Mouse (Mus musculus) intestine, postnatal 0 days (tissue): ENCODE measurements around the gene Sh2b2. TPM values are rescaled to one million over a fixed set of nuclear protein-coding genes. Genes with fewer than 3 reads are reported as not detected.

Source experiments
- ATAC-seq: fragments of 200-750 bp; cut with Nextera tagmentation; 2 replicates; pipeline ENCODE4 v1.8.0; 2017; ENCODE audit warnings: mild to moderate bottlenecking, moderate TSS enrichment, moderate library complexity
- H3K27ac ChIP-seq: fragments of 300-500 bp; sonication (generic); 2 replicates; pipeline ENCODE4 v1.5.1; 2014; ENCODE audit warnings: mild to moderate bottlenecking, low read depth, low read length, moderate library complexity
- H3K27me3 ChIP-seq: fragments of 300-500 bp; sonication (generic); replicated peaks from 2 replicates; pipeline ENCODE4 v1.6.1; 2014; ENCODE audit warnings: low read length, mixed read lengths; ENCODE audit not compliant: control insufficient read depth, insufficient read depth
- H3K36me3 ChIP-seq: fragments of 300-500 bp; sonication (generic); 2 replicates; pipeline ENCODE4 v1.6.1; 2014; ENCODE audit warnings: mild to moderate bottlenecking, moderate library complexity; ENCODE audit not compliant: control insufficient read depth, insufficient read depth
- H3K4me1 ChIP-seq: fragments of 300-500 bp; sonication (generic); replicated peaks from 2 replicates; pipeline ENCODE4 v1.6.1; 2014; ENCODE audit warnings: antibody characterized with exemption, low read length, mixed read lengths; ENCODE audit not compliant: control insufficient read depth, insufficient read depth
- H3K4me2 ChIP-seq: fragments of 300-500 bp; sonication (generic); replicated peaks from 2 replicates; pipeline ENCODE4 v1.6.1; 2014; ENCODE audit warnings: low read depth, mild to moderate bottlenecking, moderate library complexity
- H3K4me3 ChIP-seq: fragments of 300-500 bp; sonication (generic); 2 replicates; pipeline ENCODE4 v1.5.1; 2014; ENCODE audit warnings: low read depth, low read length
- H3K9ac ChIP-seq: fragments of 300-500 bp; sonication (generic); 2 replicates; pipeline ENCODE4 v1.6.1; 2014; ENCODE audit warnings: mild to moderate bottlenecking, low read depth, low read length
- H3K9me3 ChIP-seq: fragments of 300-500 bp; sonication (generic); 2 replicates; pipeline ENCODE4 v1.6.1; 2016; ENCODE audit warnings: mixed run types; ENCODE audit not compliant: control insufficient read depth
- CTCF ChIP-seq: sonication (generic); IDR thresholded peaks from 2 replicates; pipeline ENCODE4 v1.5.1; 2016; ENCODE audit warnings: low read depth, mild to moderate bottlenecking, control low read depth, antibody characterized with exemption, moderate library complexity
- WGBS: fragments of 180-500 bp; shearing (Covaris S2); extraction: QIAGEN DNeasy Blood & Tissue Kit; methylation state at CpG from one replicate; pipeline ENCODE4 v1.1.7; 2014; 5-methylcytosine and 5-hydroxymethylcytosine counted together
- polyA plus RNA-seq: library from polyadenylated mRNA; unstranded; fragments of >200 nt; fragmentation: Nextera tagmentation; extraction: Ambion mirVana; gene quantifications from 2 replicates; pipeline ENCODE4 v1.2.1, GENCODE M21; 2015

The Sh2b2 gene
- polyA plus RNA-seq, 1 experiment from 2014 or later: 1.0 TPM

GRCm38 (mm10) chr5:136286566-136286965 lies 40.2 kb upstream of the Sh2b2 start:
- Histone ChIP-seq H3K4me1 (no peaks in the 10 kb centered on the region), H3K4me2 (no peak overlapping the region), H3K9ac (no peak overlapping the region), H3K27ac (no peak overlapping the region), H3K27me3 (no peaks in the 10 kb centered on the region), H3K36me3 (peaks cover 50% of the 10 kb centered on the region), H3K9me3 (no peaks in the 10 kb centered on the region), H3K4me3 (no peak overlapping the region)
- WGBS: 88% methylated on average over 6 of the region's 6 CpGs
- no peak for TF ChIP-seq CTCF
- ATAC-seq: no peak

GRCm38 (mm10) chr5:136285106-136285505 lies 38.8 kb upstream of the Sh2b2 start:
- Histone ChIP-seq H3K36me3 (peaks cover 47% of the 10 kb centered on the region), H3K4me1 (no peaks in the 10 kb centered on the region), H3K9ac (no peak overlapping the region), H3K27me3 (no peaks in the 10 kb centered on the region), H3K4me2 (no peak overlapping the region), H3K9me3 (no peaks in the 10 kb centered on the region), H3K27ac (no peak overlapping the region), H3K4me3 (no peak overlapping the region)
- WGBS: 81% methylated on average over 7 of the region's 7 CpGs
- TF ChIP-seq CTCF: no peak
- no peak for ATAC-seq

- no peak for ATAC-seq
- Histone ChIP-seq H3K4me3 (no peak overlapping the region), H3K9ac (no peak overlapping the region), H3K4me1 (no peaks in the 10 kb centered on the region), H3K27me3 (no peaks in the 10 kb centered on the region), H3K9me3 (no peaks in the 10 kb centered on the region), H3K36me3 (peaks cover 79% of the 10 kb centered on the region), H3K27ac (no peak overlapping the region), H3K4me2 (no peak overlapping the region)
- peak; percentile 85 for TF ChIP-seq CTCF
- WGBS: 63% methylated on average over 6 of the region's 6 CpGs
Measured at GRCm38 (mm10) chr5:136281351-136281750, 35.0 kb upstream of the Sh2b2 start.

- Histone ChIP-seq H3K27me3 (no peaks in the 10 kb centered on the region), H3K36me3 (peaks cover 69% of the 10 kb centered on the region), H3K4me3 (no peak overlapping the region), H3K27ac (no peak overlapping the region), H3K4me1 (no peaks in the 10 kb centered on the region), H3K9me3 (no peaks in the 10 kb centered on the region), H3K4me2 (no peak overlapping the region), H3K9ac (no peak overlapping the region)
- no peak for TF ChIP-seq CTCF
- WGBS: 90% methylated on average over 43 of the region's 43 CpGs
- no peak for ATAC-seq
Measured at GRCm38 (mm10) chr5:136274739-136275138, 28.4 kb upstream of the Sh2b2 start.

- 66% methylated on average over 4 of the region's 4 CpGs for WGBS
- H3K27ac ChIP-seq: no peak overlapping the region
- H3K4me2 ChIP-seq: no peak overlapping the region
- H3K27me3 ChIP-seq: no peaks in the 10 kb centered on the region
- no peak for ATAC-seq
- H3K9me3 ChIP-seq: no peaks in the 10 kb centered on the region
- no peak overlapping the region for H3K4me3 ChIP-seq
- H3K9ac ChIP-seq: no peak overlapping the region
- H3K36me3 ChIP-seq: peaks cover 23% of the 10 kb centered on the region
- TF ChIP-seq CTCF: no peak
- H3K4me1 ChIP-seq: no peaks in the 10 kb centered on the region
Measured at GRCm38 (mm10) chr5:136269937-136270336, 23.6 kb upstream of the Sh2b2 start.

- peak overlapping the region; percentile 1; the same call in 1 of the 2 replicates for H3K9ac ChIP-seq
- no peak overlapping the region for H3K4me3 ChIP-seq
- TF ChIP-seq CTCF: no peak
- no peak overlapping the region for H3K4me2 ChIP-seq
- no peaks in the 10 kb centered on the region for H3K27me3 ChIP-seq
- 60% methylated on average over 7 of the region's 7 CpGs for WGBS
- H3K4me1 ChIP-seq: peaks cover 4% of the 10 kb centered on the region; the same call in 1 of the 2 replicates
- H3K9me3 ChIP-seq: no peaks in the 10 kb centered on the region
- H3K27ac ChIP-seq: no peak overlapping the region
- no peaks in the 10 kb centered on the region for H3K36me3 ChIP-seq
- ATAC-seq: peak; percentile 39; the same call in 1 of the 2 replicates
Measured at GRCm38 (mm10) chr5:136266077-136266476, 19.7 kb upstream of the Sh2b2 start.

GRCm38 (mm10) chr5:136263342-136263741 lies 17.0 kb upstream of the Sh2b2 start:
- Histone ChIP-seq H3K4me3 (no peak overlapping the region), H3K27me3 (no peaks in the 10 kb centered on the region), H3K36me3 (no peaks in the 10 kb centered on the region), H3K27ac (no peak overlapping the region), H3K9ac (no peak overlapping the region), H3K4me2 (no peak overlapping the region), H3K9me3 (no peaks in the 10 kb centered on the region), H3K4me1 (peaks cover 4% of the 10 kb centered on the region; the same call in 1 of the 2 replicates)
- ATAC-seq: no peak
- 83% methylated on average over 4 of the region's 4 CpGs for WGBS
- TF ChIP-seq CTCF: no peak
